Mouse (Mus musculus) ovary, postnatal 36 days (tissue): Measurements from ENCODE around the gene Fscb.

Experiments
- DNase-seq: peaks from one replicate; pipeline ENCODE4 v3.0.0; 2022; ENCODE audit warnings: low spot score, mixed read lengths

Gene Fscb

DNA sequence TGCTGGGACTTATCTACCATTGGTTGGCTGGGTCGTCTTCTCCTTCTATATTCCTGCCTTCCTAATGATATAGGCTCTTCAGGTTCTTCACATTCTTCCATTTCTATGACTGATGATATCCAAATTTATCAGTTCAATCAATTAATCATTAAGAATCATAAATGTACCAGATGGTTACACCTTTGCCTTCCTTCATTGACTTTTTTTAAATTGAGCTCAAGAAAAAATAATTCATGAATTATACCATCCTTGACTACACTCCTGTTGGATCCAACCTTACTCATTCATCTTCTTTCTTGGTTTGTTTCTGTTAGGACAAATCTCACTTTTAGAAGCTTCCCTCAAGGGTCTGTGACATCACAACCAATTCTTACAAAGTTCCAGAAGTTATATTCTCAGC lies at the start of gene Fscb:
Fscb (minus strand) TSS at position 101 of the 400 bp plus-strand sequence.
- DNase-seq, result no peak

DNA sequence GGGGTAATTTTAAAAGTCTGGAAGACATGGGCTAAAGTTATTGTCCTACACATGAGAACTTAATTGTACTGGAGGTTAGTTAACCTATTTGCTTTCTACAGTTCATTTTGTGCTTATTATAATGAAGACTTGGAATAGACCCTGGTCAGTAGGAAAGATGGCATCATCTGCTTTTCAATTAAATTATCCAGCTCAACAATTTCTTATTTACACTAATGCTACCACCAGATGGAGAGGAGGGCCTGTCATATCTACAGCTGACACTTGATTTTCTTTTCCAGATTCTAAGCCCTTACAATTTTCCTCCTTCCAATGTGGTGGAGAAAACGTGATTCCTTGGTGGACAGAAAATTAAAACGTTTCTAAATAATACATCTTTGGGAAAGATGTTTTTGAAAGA lies 42.3 kb upstream of the Fscb start:
- DNase-seq, result no peak

DNA sequence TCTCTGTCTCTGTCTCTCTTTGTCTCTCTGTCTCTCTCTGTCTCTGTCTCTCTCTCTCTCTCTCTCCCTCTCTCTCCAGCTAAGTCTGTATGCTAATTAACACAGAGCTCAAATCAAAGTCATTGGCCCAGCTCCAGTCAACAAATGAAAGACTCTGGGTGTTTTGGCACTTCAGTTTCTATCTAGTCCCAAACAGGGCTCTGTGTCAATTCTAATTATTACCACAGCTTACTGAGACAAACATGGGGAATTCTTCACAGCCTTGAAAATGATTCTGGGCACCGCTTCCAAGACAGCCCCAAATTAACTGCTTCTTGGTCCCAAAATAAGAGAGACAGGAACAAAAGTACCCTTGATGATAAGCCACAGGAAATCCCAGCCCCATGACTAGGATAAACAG lies 38.9 kb upstream of the Fscb start:
- no peak for DNase-seq

DNA sequence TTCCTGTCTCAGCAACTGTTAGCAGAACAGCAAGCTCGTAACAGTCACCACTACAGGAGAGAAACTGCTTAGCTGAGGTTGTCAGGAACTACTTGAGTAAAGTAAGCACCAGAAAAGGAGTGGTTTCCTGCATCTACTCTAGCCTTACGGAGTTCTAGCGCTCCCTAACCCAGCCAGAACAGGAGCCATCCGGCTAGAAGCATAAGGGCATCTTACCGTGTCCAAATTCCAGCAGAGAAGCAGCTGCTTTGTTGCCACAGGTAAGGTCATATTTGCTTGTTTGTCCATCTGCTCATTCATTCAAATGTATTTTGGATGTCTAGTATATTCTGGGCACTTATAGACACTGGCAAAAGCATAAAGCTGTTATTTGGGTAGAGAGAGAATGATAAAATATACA lies 23.2 kb upstream of the Fscb start:
- DNase-seq, result no peak

DNA sequence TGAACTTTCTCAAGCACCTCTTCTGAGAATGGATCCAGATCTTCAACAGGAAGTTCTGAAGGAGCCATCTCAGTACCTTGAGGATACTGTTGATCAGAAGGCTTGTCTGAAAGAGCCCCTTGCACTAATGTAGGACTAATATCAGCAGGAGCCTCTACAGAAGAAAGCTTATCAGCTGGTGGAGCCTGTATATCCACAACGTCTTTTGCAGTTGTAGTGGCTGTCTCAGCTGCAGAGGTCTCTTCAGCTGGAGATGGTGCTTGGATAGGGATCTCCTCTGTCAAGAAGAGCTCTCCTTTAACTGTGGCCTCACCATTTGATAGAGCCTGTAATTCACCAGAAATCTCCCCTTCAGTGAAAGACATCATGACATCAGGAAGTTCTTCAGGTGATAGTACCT lies 875 bp downstream of the Fscb start:
- DNase-seq, result no peak

DNA sequence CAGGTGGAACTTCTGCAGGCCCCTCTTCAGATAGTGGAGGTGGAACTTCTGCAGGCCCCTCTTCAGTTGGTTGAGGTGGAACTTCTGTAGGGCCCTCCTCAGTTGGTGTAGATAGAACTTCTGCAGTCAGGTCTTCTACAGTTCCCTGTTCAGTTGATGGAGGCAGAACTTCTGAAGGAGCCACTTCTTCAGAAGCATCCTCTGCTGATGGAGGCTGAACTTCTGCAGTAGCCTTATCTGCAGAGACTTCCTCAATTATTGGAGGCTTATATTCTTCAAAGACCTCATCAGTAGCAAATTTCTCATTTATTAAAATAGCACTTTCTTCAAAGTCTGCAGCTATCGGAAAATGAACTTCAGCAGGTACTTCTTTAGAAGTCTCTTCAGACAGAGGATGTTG lies 1.4 kb downstream of the Fscb start:
- DNase-seq, result no peak

DNA sequence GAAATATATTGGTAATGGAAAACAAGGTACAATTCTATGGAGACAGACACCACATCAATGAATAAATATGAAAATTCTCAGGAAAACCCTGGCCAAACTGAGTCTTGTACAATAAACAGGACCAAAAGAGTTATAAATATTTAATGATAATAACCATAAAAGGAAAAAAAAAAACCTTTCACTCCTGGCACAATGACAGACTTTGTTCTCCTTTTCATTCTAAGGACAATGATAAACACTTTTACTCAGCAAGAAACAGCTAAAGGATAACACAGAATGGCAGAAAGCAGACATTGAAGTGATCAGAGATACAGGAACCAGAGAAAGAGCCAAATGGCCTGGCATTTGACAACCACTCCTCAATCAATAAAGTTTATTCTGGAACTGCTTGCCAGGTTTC lies 19.3 kb downstream of the Fscb start:
- DNase-seq, result no peak

DNA sequence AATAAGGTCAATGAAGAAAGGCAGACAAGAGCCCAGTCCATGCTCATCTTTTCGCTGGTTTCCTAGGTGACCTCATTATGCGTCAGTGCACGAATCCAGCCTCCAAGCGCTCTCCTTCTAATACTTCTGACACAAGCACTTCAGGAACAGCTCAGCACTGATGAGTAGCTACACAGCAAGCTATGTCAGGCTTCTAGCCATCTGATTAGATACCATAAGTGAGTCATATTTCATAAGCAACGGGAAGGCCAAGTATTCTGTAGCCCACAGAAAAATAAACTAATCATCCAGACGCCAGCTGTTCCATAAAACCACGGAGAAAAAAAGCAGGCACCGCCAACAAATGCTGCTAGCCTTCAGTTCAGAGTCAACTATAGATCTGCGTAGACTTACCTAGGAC lies 24.6 kb downstream of the Fscb start:
- no peak for DNase-seq

DNA sequence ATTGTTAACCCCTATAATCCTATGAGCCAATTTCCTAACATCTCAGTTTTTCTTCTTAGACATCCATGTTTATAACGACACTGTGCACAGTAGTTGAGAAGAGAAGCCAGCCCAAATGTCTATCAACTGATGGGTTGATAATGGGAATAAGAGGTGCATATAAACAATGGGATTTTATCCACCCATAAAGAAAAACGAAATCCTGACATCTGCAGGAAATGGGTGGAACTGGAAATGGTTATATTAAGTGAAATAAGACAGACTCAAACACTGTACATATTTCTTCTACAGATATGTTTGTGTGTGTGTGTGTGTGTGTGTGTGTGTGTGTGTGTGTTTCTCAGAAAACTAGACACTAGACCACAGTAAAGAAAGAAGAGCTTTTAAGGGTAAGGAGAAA lies 37.8 kb downstream of the Fscb start:
- no peak for DNase-seq
